Mouse (Mus musculus) ES-Bruce4 (cell line): ENCODE results near the gene Marveld1. TPM values are rescaled to one million over a fixed set of nuclear protein-coding genes. Genes with fewer than 3 reads are reported as not detected.

ENCODE experiments used
- H3K27ac ChIP-seq: 2 replicates; pipeline ENCODE4 v1.5.1; 2012; ENCODE audit warnings: low read length, inconsistent platforms; ENCODE audit not compliant: insufficient read depth
- H3K27me3 ChIP-seq: 2 replicates; pipeline ENCODE4 v1.6.1; 2012; ENCODE audit warnings: mild to moderate bottlenecking, low read length, inconsistent platforms; ENCODE audit not compliant: control insufficient read depth, poor library complexity, insufficient read depth, severe bottlenecking
- H3K36me3 ChIP-seq: 2 replicates; pipeline ENCODE4 v1.6.1; 2012; ENCODE audit warnings: inconsistent platforms, mild to moderate bottlenecking, low read length, moderate library complexity; ENCODE audit not compliant: control insufficient read depth, poor library complexity, insufficient read depth, severe bottlenecking
- H3K4me1 ChIP-seq: one replicate; pipeline ENCODE4 v1.8.1; 2011; ENCODE audit warnings: low read length; ENCODE audit not compliant: control insufficient read depth, insufficient read depth
- H3K4me3 ChIP-seq: 2 replicates; pipeline ENCODE4 v1.5.1; 2011; ENCODE audit warnings: low read depth, mild to moderate bottlenecking, low read length
- H3K9ac ChIP-seq: 2 replicates; pipeline ENCODE4 v1.6.1; 2012; ENCODE audit warnings: low read depth, mild to moderate bottlenecking, inconsistent platforms; ENCODE audit not compliant: poor library complexity, severe bottlenecking
- H3K9me3 ChIP-seq: replicated peaks from 2 replicates; pipeline ENCODE4 v1.6.1; 2012; ENCODE audit warnings: mild to moderate bottlenecking, low read length, inconsistent platforms; ENCODE audit not compliant: control insufficient read depth, poor library complexity, insufficient read depth, severe bottlenecking
- CTCF ChIP-seq: IDR thresholded peaks from one replicate; pipeline ENCODE4 v1.8.1; 2011; ENCODE audit warnings: low read depth, low read length
- EP300 ChIP-seq: IDR thresholded peaks from 2 replicates; pipeline ENCODE4 v1.6.1; 2011; ENCODE audit warnings: low read depth, low read length; ENCODE audit not compliant: insufficient read depth
- POLR2A ChIP-seq: IDR thresholded peaks from one replicate; pipeline ENCODE4 v1.8.1; 2011; ENCODE audit warnings: low read length; ENCODE audit not compliant: insufficient read depth
- polyA plus RNA-seq: library from polyadenylated mRNA; stranded (reverse); fragments of >200 nt; gene quantifications from 2 replicates; pipeline ENCODE4 v1.2.4, GENCODE M21; 2011; ENCODE audit warnings: low read depth; ENCODE audit not compliant: missing spikeins, insufficient read depth, insufficient read length

Marveld1 gene
- polyA plus RNA-seq, 1 experiment, result 15.0 TPM

DNA sequence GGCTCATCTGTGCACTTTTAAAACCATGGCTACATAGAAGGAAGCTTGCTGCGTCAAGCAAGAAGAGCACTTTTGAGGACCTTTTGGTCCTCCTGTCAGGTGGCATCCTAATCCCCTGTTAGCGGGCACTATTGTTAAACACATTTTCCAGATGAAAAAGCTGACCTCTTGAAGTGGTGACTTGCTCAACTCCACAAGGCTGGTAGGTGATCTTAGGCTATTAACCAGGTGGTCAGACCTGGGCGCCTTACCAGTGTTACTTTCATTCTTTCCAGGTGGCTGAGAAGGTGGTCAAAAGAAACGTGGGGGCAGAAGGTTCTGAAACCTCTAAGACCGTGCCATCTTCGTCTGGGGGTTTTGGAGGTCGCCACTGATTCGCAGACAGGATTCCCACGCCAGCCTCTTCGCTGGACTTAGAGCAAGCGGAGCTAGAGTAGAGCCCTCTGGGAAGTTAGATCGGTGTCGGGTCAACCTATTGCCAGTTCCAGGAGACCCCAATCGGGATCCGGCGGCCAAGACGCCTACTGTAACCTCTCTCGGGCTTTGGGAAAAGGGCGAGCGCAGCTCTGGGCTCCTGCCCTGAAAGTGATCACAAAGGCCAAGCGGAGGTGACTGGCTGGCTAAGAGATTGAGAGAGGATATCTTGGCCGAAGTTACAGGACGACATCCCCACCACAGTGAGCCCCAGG lies 19.0 kb upstream of the Marveld1 start:
- no peaks in the 10 kb centered on the region for H3K27me3 ChIP-seq
- peak overlapping the region; percentile 72 for H3K27ac ChIP-seq
- peaks cover 8% of the 10 kb centered on the region for H3K4me1 ChIP-seq
- no peaks in the 10 kb centered on the region for H3K9me3 ChIP-seq
- peak overlapping the region; percentile 90 for H3K4me3 ChIP-seq
- H3K9ac ChIP-seq, result peak overlapping the region; percentile 86
- no peak for TF ChIP-seq CTCF
- no peak for TF ChIP-seq POLR2A
- TF ChIP-seq EP300, result no peak
- H3K36me3 ChIP-seq, result peaks cover 13% of the 10 kb centered on the region

GRCm38 (mm10) chr19:42128787-42129508 lies 18.3 kb upstream of the Marveld1 start, which contains the start of gene Avpi1:
Gene Avpi1 (minus strand): TSS chr19:42129059.
- Histone ChIP-seq H3K4me3 (peak within 1 kb of the TSS; percentile 90), H3K27me3 (no peaks in the 10 kb centered on the region), H3K36me3 (peaks cover 5% of the 10 kb centered on the region), H3K9me3 (no peaks in the 10 kb centered on the region), H3K9ac (peak within 1 kb of the TSS; percentile 86), H3K27ac (peak within 1 kb of the TSS; percentile 97), H3K4me1 (peaks cover 6% of the 10 kb centered on the region)
- TF ChIP-seq POLR2A (peak; percentile 62), EP300 (peak; percentile 77; the same call in 1 of the 2 replicates), CTCF (no peak)

DNA sequence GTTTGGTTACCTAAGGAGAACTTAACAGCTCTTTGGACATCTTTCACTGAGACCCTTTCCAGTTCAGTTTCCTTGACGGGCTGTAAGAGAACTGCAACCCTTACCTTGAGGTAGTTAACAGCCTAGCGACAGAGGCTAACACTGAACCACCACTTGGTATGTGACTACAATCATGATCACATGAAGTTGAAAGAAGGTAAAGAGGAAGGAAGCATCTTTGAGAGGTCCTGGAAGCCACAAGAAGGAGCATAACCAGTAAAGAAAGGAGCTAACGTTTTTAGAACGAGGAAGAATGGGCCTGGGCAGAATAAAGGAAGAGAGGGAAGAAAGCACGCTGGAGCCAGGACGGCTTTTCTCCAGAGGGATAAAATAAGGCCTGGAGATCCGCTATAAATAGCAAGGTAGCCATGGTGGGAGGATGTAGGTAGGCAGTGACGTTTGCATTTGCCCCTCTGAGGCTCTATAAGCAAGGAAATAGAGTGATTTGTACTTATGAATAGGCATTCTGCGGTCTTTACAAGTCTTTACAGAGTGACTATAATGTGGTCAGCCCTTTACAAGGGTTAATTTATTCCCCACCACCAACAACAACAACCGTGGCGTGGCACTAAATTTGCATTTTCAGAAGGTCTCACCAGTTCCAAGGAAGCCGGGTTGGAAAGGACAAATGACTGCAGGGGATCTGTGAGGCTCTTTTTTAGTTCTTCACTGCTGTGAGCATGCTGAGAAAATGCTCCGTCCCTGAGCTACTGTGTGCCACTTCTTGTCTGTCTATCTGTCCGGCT lies 17.5 kb upstream of the Marveld1 start:
- no peak for TF ChIP-seq EP300
- Histone ChIP-seq H3K27me3 (no peaks in the 10 kb centered on the region), H3K36me3 (peaks cover 4% of the 10 kb centered on the region; the same call in 1 of the 2 replicates), H3K27ac (peak overlapping the region; percentile 97), H3K9ac (peak overlapping the region; percentile 41), H3K4me1 (peaks cover 6% of the 10 kb centered on the region), H3K4me3 (no peak overlapping the region; the same call in 1 of the 2 replicates), H3K9me3 (no peaks in the 10 kb centered on the region)

GRCm38 (mm10) chr19:42130294-42130606 lies 16.9 kb upstream of the Marveld1 start:
- H3K36me3 ChIP-seq, result peaks cover 4% of the 10 kb centered on the region; the same call in 1 of the 2 replicates
- H3K27ac ChIP-seq, result peak overlapping the region; percentile 97
- peak overlapping the region; percentile 41; the same call in 1 of the 2 replicates for H3K9ac ChIP-seq
- TF ChIP-seq CTCF (no peak), EP300 (no peak), POLR2A (no peak)
- no peaks in the 10 kb centered on the region for H3K27me3 ChIP-seq
- H3K9me3 ChIP-seq, result no peaks in the 10 kb centered on the region
- H3K4me1 ChIP-seq, result peaks cover 6% of the 10 kb centered on the region
- no peak overlapping the region for H3K4me3 ChIP-seq

DNA sequence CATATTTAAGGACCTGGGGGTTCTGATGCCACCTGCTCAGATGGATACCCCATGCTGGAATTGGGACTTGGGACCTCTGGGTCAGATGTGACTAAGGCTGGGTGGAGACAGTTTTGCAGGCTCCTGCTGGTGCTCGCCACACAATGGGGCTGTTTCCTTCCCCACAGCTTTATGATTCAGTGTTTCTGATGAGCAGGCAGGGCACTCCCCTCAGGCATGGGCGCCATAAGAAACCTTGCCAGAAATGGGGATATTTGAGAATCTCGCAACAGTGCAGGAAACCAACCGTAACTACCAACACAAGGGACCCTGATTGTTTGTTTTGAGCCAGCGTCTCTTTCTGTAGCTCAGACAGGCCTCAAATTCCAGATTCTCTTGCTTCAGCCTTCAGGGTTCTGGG lies 16.1 kb upstream of the Marveld1 start:
- no peak overlapping the region for H3K9ac ChIP-seq

More for the DNA sequence above, 16.1 kb upstream of the Marveld1 start:
- H3K9me3 ChIP-seq, result no peaks in the 10 kb centered on the region
- no peak overlapping the region for H3K4me3 ChIP-seq
- peak overlapping the region; percentile 97 for H3K27ac ChIP-seq
- TF ChIP-seq EP300, result no peak
- TF ChIP-seq CTCF, result no peak
- no peak for TF ChIP-seq POLR2A
- no peaks in the 10 kb centered on the region for H3K27me3 ChIP-seq
- H3K36me3 ChIP-seq, result no peaks in the 10 kb centered on the region
- H3K4me1 ChIP-seq, result peaks cover 3% of the 10 kb centered on the region
